In the genomic region with DNA sequence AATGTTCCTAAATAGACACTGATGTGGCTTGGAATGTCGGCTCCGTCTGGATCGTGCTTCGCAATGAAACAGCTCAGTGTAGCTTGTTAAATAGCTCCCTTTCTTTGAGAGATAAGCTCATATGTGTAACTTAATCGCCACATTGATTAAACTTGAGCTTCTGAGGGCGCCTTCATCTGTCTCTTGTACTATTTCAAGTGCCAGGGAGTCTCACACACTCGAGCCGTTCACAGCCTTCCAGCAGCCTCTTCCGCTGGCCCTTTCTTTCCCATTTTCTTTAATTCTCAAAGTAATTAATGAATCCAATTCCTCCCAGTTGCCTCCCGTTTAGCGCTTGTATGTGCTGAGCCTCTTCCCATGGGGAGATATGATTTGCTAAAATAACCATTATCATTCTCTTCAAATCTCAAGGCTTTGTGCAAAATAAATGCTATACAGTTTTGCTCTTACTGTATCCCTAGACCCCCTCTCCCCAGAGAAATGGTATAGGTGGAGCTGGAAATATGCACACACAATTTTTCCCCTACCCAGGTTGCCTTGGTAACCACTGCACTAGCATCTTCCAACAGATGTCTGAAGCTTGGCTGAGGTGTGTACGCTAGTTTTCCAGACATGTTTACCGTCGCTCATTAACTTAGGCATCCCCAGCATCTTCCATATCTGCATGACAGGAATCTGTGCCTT, we compare ENCODE assay signal across 19 mouse cellular contexts. TPM values are rescaled to one million over a fixed set of nuclear protein-coding genes. Genes with fewer than 3 reads are reported as not detected.
A peak's percentile ranks its signal among the peaks of the same experiment; 100 is the strongest.
DNase-seq lines count a peak whose midpoint lies in the region; ATAC-seq and TF ChIP-seq lines count a peak whose summit lies in the region.
"Had no signal": no experiment of that assay in that cellular context is flagged by ENCODE, and none has a peak within 500 bp of the region (broad histone marks: within the 10 kb centered on the region; RNA-seq: fewer than 3 reads in every experiment).

No protein-coding gene starts in this region.

- no peaks in the 10 kb centered on the region for H3K9me3 ChIP-seq in hindbrain, embryonic 12.5 days (replicated peaks)
- no peaks in the 10 kb centered on the region for H3K9me3 ChIP-seq in hindbrain, embryonic 11.5 days (ENCODE audit: control insufficient read depth, low read length)
- no peaks in the 10 kb centered on the region for H3K9me3 ChIP-seq in forebrain, embryonic 16.5 days (ENCODE audit: control insufficient read depth, low read length)
- H3K9me3 ChIP-seq in midbrain, embryonic 15.5 days = no peaks in the 10 kb centered on the region
- H3K9me3 ChIP-seq: heart, embryonic 15.5 days; limb, embryonic 13.5 days had no signal

- 0 out of 2 replicates have a peak, but pooled peaks have one; percentile 21 for ATAC-seq in hindbrain, embryonic 12.5 days (ENCODE audit: low FRiP score)
- ATAC-seq in hindbrain, embryonic 11.5 days (ENCODE audit: low FRiP score) = no peak
- ATAC-seq in forebrain, embryonic 16.5 days = peak; percentile 83
- ATAC-seq in midbrain, embryonic 15.5 days (replicated peaks) = peak; percentile 88
- no peak for ATAC-seq in activated CD4-positive, CD25-positive, alpha-beta regulatory T cell, adult 4 months
- ATAC-seq: liver, postnatal 0 days; Patski had no signal

- peaks cover 15% of the 10 kb centered on the region for H3K4me1 ChIP-seq in hindbrain, embryonic 12.5 days
- no peaks in the 10 kb centered on the region for H3K4me1 ChIP-seq in hindbrain, embryonic 11.5 days (replicated peaks; ENCODE audit: control insufficient read depth, insufficient read depth, low read length)
- peaks cover 23% of the 10 kb centered on the region for H3K4me1 ChIP-seq in forebrain, embryonic 16.5 days (replicated peaks; ENCODE audit: control insufficient read depth, insufficient read depth, low read length)
- H3K4me1 ChIP-seq in midbrain, embryonic 15.5 days = peaks cover 47% of the 10 kb centered on the region

- WGBS in hindbrain, embryonic 12.5 days = 83% methylated on average over 14 of the region's 14 CpGs
- 89% methylated on average over 14 of the region's 14 CpGs for WGBS in hindbrain, embryonic 11.5 days
- 46% methylated on average over 14 of the region's 14 CpGs for WGBS in forebrain, embryonic 16.5 days
- 51% methylated on average over 14 of the region's 14 CpGs for WGBS in midbrain, embryonic 15.5 days

- 0 out of 2 replicates have a peak overlapping the region, but pooled peaks have one; percentile 0 for H3K4me2 ChIP-seq in hindbrain, embryonic 12.5 days (replicated peaks)
- no peak overlapping the region for H3K4me2 ChIP-seq in hindbrain, embryonic 11.5 days (replicated peaks; ENCODE audit: low read depth, low read length)
- peak overlapping the region; percentile 39 for H3K4me2 ChIP-seq in forebrain, embryonic 16.5 days (ENCODE audit: low read length)
- peak overlapping the region; percentile 35 for H3K4me2 ChIP-seq in midbrain, embryonic 15.5 days
- H3K4me2 ChIP-seq: heart, embryonic 15.5 days; limb, embryonic 13.5 days had no signal

- no peaks in the 10 kb centered on the region for H3K27me3 ChIP-seq in hindbrain, embryonic 12.5 days
- H3K27me3 ChIP-seq in hindbrain, embryonic 11.5 days (ENCODE audit: control insufficient read depth, insufficient read depth, low read length) = no peaks in the 10 kb centered on the region
- no peaks in the 10 kb centered on the region for H3K27me3 ChIP-seq in forebrain, embryonic 16.5 days (replicated peaks; ENCODE audit: control insufficient read depth, insufficient read depth, low read length)
- no peaks in the 10 kb centered on the region for H3K27me3 ChIP-seq in midbrain, embryonic 15.5 days (replicated peaks)
- H3K27me3 ChIP-seq: heart, embryonic 15.5 days; limb, embryonic 13.5 days; Patski had no signal

- H3K4me3 ChIP-seq in hindbrain, embryonic 12.5 days = no peak overlapping the region
- H3K4me3 ChIP-seq in hindbrain, embryonic 11.5 days (ENCODE audit: low read depth, low read length) = no peak overlapping the region
- no peak overlapping the region for H3K4me3 ChIP-seq in forebrain, embryonic 16.5 days (replicated peaks; ENCODE audit: low read length)
- peak overlapping the region; percentile 10; the same call in 1 of the 2 replicates for H3K4me3 ChIP-seq in midbrain, embryonic 15.5 days
- H3K4me3 ChIP-seq: heart, embryonic 15.5 days; limb, embryonic 13.5 days; myocyte had no signal

- 0 out of 2 replicates have a peak overlapping the region, but pooled peaks have one; percentile 36 for H3K27ac ChIP-seq in hindbrain, embryonic 12.5 days
- no peak overlapping the region for H3K27ac ChIP-seq in hindbrain, embryonic 11.5 days (ENCODE audit: low read depth, low read length)
- peak overlapping the region; percentile 77 for H3K27ac ChIP-seq in forebrain, embryonic 16.5 days (ENCODE audit: low read length)
- peak overlapping the region; percentile 74 for H3K27ac ChIP-seq in midbrain, embryonic 15.5 days
- H3K27ac ChIP-seq: heart, embryonic 15.5 days; limb, embryonic 13.5 days had no signal

- TF ChIP-seq CTCF in brain, embryonic 14.5 days (IDR thresholded peaks at IDR 0.05; ENCODE audit: borderline replicate concordance, extremely low read depth, insufficient read depth, insufficient read length) = no peak

- H3K9ac ChIP-seq in hindbrain, embryonic 12.5 days = no peak overlapping the region
- no peak overlapping the region for H3K9ac ChIP-seq in hindbrain, embryonic 11.5 days (ENCODE audit: low read depth, low read length)
- no peak overlapping the region for H3K9ac ChIP-seq in forebrain, embryonic 16.5 days (replicated peaks; ENCODE audit: low read depth, low read length)
- H3K9ac ChIP-seq in midbrain, embryonic 15.5 days = no peak overlapping the region; the same call in 1 of the 2 replicates
- H3K9ac ChIP-seq: heart, embryonic 15.5 days; limb, embryonic 13.5 days; liver, postnatal 0 days had no signal

- H3K36me3 ChIP-seq in hindbrain, embryonic 12.5 days = no peaks in the 10 kb centered on the region
- no peaks in the 10 kb centered on the region for H3K36me3 ChIP-seq in hindbrain, embryonic 11.5 days (ENCODE audit: control insufficient read depth, insufficient read depth, low read length)
- H3K36me3 ChIP-seq in forebrain, embryonic 16.5 days (ENCODE audit: control insufficient read depth, insufficient read depth) = no peaks in the 10 kb centered on the region
- H3K36me3 ChIP-seq in midbrain, embryonic 15.5 days (replicated peaks) = no peaks in the 10 kb centered on the region
- H3K36me3 ChIP-seq: heart, embryonic 15.5 days; limb, embryonic 13.5 days had no signal

- TF ChIP-seq POLR2A in brain, embryonic 14.5 days (IDR thresholded peaks at IDR 0.05; ENCODE audit: borderline replicate concordance, extremely low read depth, insufficient read depth, insufficient read length, poor library complexity, severe bottlenecking) = no peak

- no peak for DNase-seq in hindbrain, embryonic 11.5 days (ENCODE audit: low spot score)
- DNase-seq in brain, embryonic 14.5 days (ENCODE audit: low read depth) = peak; percentile 87
- DNase-seq in urinary bladder, adult 18-20 months (ENCODE audit: low spot score in 2 of 2) = no peak
- no peak for DNase-seq in adrenal gland, adult 8-10 months
- DNase-seq: adrenal gland, adult 2 months; cerebellum, adult 9-11 months; kidney, adult 9 months; liver, postnatal 0 days; lung, postnatal 4 days; right cerebral cortex, postnatal 14 days; thymus, postnatal 4 days had no signal

RNA-seq across cellular contexts. Expression of gene Fam171a1, which starts 54.8 kb away (rescaled TPM):
- 56.2 and 57.0 TPM in 2 replicates for polyA plus RNA-seq in hindbrain, embryonic 12.5 days (2016; fragmentation: Nextera tagmentation; extraction: Ambion mirVana)
- 41.4 and 44.2 TPM in 2 replicates for polyA plus RNA-seq in hindbrain, embryonic 11.5 days (2014; fragmentation: Nextera tagmentation; extraction: Ambion mirVana)
- polyA plus RNA-seq in brain, embryonic 14.5 days (2012; rRNA removed) = 37.1 and 59.7 TPM in 2 replicates
- polyA plus RNA-seq in forebrain, embryonic 16.5 days (2015; fragmentation: Nextera tagmentation; extraction: Ambion mirVana) = 30.8 and 32.3 TPM in 2 replicates
- 48.3 and 49.8 TPM in 2 replicates for polyA plus RNA-seq in midbrain, embryonic 15.5 days (2015; fragmentation: Nextera tagmentation; extraction: Ambion mirVana)
- polyA plus RNA-seq in activated CD4-positive, CD25-positive, alpha-beta regulatory T cell, adult 4 months (2017; shearing (Covaris generic)) = not detected
- total RNA-seq in adrenal gland, adult 8-10 months (2022) = 10 to 100 TPM; 27.0 to 39.4 (median 35.4) TPM

Comparison
In these comparisons a context has a peak if more than half of its experiments do, and no peak if none do; other contexts are left out.
1. ATAC-seq: peak in hindbrain, embryonic 12.5 days (single experiment), forebrain, embryonic 16.5 days (single experiment) and midbrain, embryonic 15.5 days (single experiment); none in hindbrain, embryonic 11.5 days (single experiment) and activated CD4-positive, CD25-positive, alpha-beta regulatory T cell, adult 4 months (single experiment).
2. RNA of gene Fam171a1, which starts 54.8 kb away (polyA plus RNA-seq): 37.1 to 59.7 TPM in brain, embryonic 14.5 days, 56.2 to 57.0 TPM in hindbrain, embryonic 12.5 days, 48.3 to 49.8 TPM in midbrain, embryonic 15.5 days, 41.4 to 44.2 TPM in hindbrain, embryonic 11.5 days and 30.8 to 32.3 TPM in forebrain, embryonic 16.5 days; not detected in activated CD4-positive, CD25-positive, alpha-beta regulatory T cell, adult 4 months; every median in the first group is over 10 times any median in the second.